Comparison of ENCODE assay signal across 22 mouse cellular contexts in genomic region chr14:17983839-17984238, GRCm38 (mm10).
A peak's percentile ranks its signal among the peaks of the same experiment; 100 is the strongest.
DNase-seq lines count a peak whose midpoint lies in the region; ATAC-seq lines count a peak whose summit lies in the region.
"Had no signal": no experiment of that assay in that cellular context is flagged by ENCODE, and none has a peak within 500 bp of the region (broad histone marks: within the 10 kb centered on the region; RNA-seq: fewer than 3 reads in every experiment).

No protein-coding gene starts in this region.

- H3K36me3 ChIP-seq in embryonic facial prominence, embryonic 14.5 days (ENCODE audit: control insufficient read depth, insufficient read depth, low read length): no peaks in the 10 kb centered on the region
- no peaks in the 10 kb centered on the region for H3K36me3 ChIP-seq in embryonic facial prominence, embryonic 10.5 days (replicated peaks)
- H3K36me3 ChIP-seq in midbrain, embryonic 15.5 days (replicated peaks): no peaks in the 10 kb centered on the region
- no peaks in the 10 kb centered on the region for H3K36me3 ChIP-seq in midbrain, embryonic 13.5 days
- H3K36me3 ChIP-seq: embryonic facial prominence, embryonic 15.5 days; hindbrain, embryonic 12.5 days; hindbrain, embryonic 15.5 days had no signal

- H3K9me3 ChIP-seq in embryonic facial prominence, embryonic 14.5 days (ENCODE audit: control insufficient read depth, low read length): no peaks in the 10 kb centered on the region
- H3K9me3 ChIP-seq in embryonic facial prominence, embryonic 10.5 days: no peaks in the 10 kb centered on the region
- no peaks in the 10 kb centered on the region for H3K9me3 ChIP-seq in midbrain, embryonic 15.5 days
- H3K9me3 ChIP-seq in midbrain, embryonic 13.5 days: no peaks in the 10 kb centered on the region
- H3K9me3 ChIP-seq: embryonic facial prominence, embryonic 15.5 days; hindbrain, embryonic 12.5 days; hindbrain, embryonic 15.5 days had no signal

- H3K27ac ChIP-seq in embryonic facial prominence, embryonic 14.5 days (replicated peaks; ENCODE audit: low read depth, low read length): no peak overlapping the region
- no peak overlapping the region for H3K27ac ChIP-seq in embryonic facial prominence, embryonic 10.5 days (replicated peaks)
- H3K27ac ChIP-seq in midbrain, embryonic 15.5 days: no peak overlapping the region
- no peak overlapping the region for H3K27ac ChIP-seq in midbrain, embryonic 13.5 days
- H3K27ac ChIP-seq: embryonic facial prominence, embryonic 15.5 days; gastrocnemius, adult 2 months; hindbrain, embryonic 12.5 days; hindbrain, embryonic 15.5 days had no signal

- H3K27me3 ChIP-seq in embryonic facial prominence, embryonic 14.5 days (replicated peaks; ENCODE audit: control insufficient read depth, insufficient read depth, low read length): no peaks in the 10 kb centered on the region
- H3K27me3 ChIP-seq in embryonic facial prominence, embryonic 10.5 days (replicated peaks; ENCODE audit: low read depth, poor library complexity, severe bottlenecking): no peaks in the 10 kb centered on the region
- no peaks in the 10 kb centered on the region for H3K27me3 ChIP-seq in midbrain, embryonic 15.5 days (replicated peaks)
- H3K27me3 ChIP-seq in midbrain, embryonic 13.5 days: no peaks in the 10 kb centered on the region
- H3K27me3 ChIP-seq: embryonic facial prominence, embryonic 15.5 days; hindbrain, embryonic 12.5 days; hindbrain, embryonic 15.5 days had no signal

- no peaks in the 10 kb centered on the region for H3K4me1 ChIP-seq in embryonic facial prominence, embryonic 14.5 days (ENCODE audit: control insufficient read depth, insufficient read depth, low read length)
- H3K4me1 ChIP-seq in embryonic facial prominence, embryonic 10.5 days: no peaks in the 10 kb centered on the region
- H3K4me1 ChIP-seq in midbrain, embryonic 15.5 days: no peaks in the 10 kb centered on the region
- H3K4me1 ChIP-seq in midbrain, embryonic 13.5 days (replicated peaks): 0 out of 2 replicates have a peak, but pooled peaks cover 3% of the 10 kb centered on the region
- H3K4me1 ChIP-seq: embryonic facial prominence, embryonic 15.5 days; hindbrain, embryonic 12.5 days; hindbrain, embryonic 15.5 days had no signal

- WGBS in embryonic facial prominence, embryonic 14.5 days: 52% methylated on average over 6 of the region's 6 CpGs
- 83% methylated on average over 6 of the region's 6 CpGs for WGBS in embryonic facial prominence, embryonic 10.5 days
- 69% methylated on average over 6 of the region's 6 CpGs for WGBS in midbrain, embryonic 15.5 days
- 64% methylated on average over 6 of the region's 6 CpGs for WGBS in midbrain, embryonic 13.5 days

- H3K4me2 ChIP-seq in embryonic facial prominence, embryonic 14.5 days (ENCODE audit: low read depth, low read length): no peak overlapping the region
- no peak overlapping the region for H3K4me2 ChIP-seq in midbrain, embryonic 15.5 days
- no peak overlapping the region for H3K4me2 ChIP-seq in midbrain, embryonic 13.5 days (replicated peaks)
- H3K4me2 ChIP-seq: embryonic facial prominence, embryonic 15.5 days; heart, embryonic 11.5 days; hindbrain, embryonic 12.5 days; hindbrain, embryonic 15.5 days had no signal

- H3K9ac ChIP-seq in embryonic facial prominence, embryonic 14.5 days (ENCODE audit: low read depth, low read length): no peak overlapping the region
- no peak overlapping the region for H3K9ac ChIP-seq in midbrain, embryonic 15.5 days
- H3K9ac ChIP-seq in midbrain, embryonic 13.5 days (replicated peaks): no peak overlapping the region
- H3K9ac ChIP-seq: embryonic facial prominence, embryonic 15.5 days; forebrain, postnatal 0 days; hindbrain, embryonic 12.5 days; hindbrain, embryonic 15.5 days had no signal

- ATAC-seq in embryonic facial prominence, embryonic 14.5 days (ENCODE audit: low read depth): no peak
- 0 out of 2 replicates have a peak, but pooled peaks have one; percentile 31 for ATAC-seq in midbrain, embryonic 15.5 days (replicated peaks)
- ATAC-seq in midbrain, embryonic 13.5 days: no peak
- ATAC-seq: activated CD4-positive, CD25-positive, alpha-beta regulatory T cell, adult 4 months; forebrain, embryonic 14.5 days; forebrain, postnatal 0 days had no signal

- no peak overlapping the region for H3K4me3 ChIP-seq in embryonic facial prominence, embryonic 14.5 days (ENCODE audit: low read depth, low read length)
- H3K4me3 ChIP-seq in embryonic facial prominence, embryonic 10.5 days: no peak overlapping the region
- H3K4me3 ChIP-seq in midbrain, embryonic 15.5 days: no peak overlapping the region
- H3K4me3 ChIP-seq in midbrain, embryonic 13.5 days (replicated peaks): no peak overlapping the region
- H3K4me3 ChIP-seq: embryonic facial prominence, embryonic 15.5 days; gastrocnemius, adult 2 months; hindbrain, embryonic 12.5 days; hindbrain, embryonic 15.5 days had no signal

- peak; percentile 12 for DNase-seq in embryonic facial prominence, embryonic 14.5 days (ENCODE audit: low spot score)
- DNase-seq in embryonic facial prominence, embryonic 10.5 days (ENCODE audit: low spot score): no peak
- DNase-seq in mesoderm, embryonic 11.5 days (ENCODE audit: low read depth, low spot score): peak; percentile 10
- DNase-seq in right cerebral cortex, postnatal 25 days: no peak
- DNase-seq in thymus, postnatal 4 days: no peak
- DNase-seq: adrenal gland, adult 8-10 months; adrenal gland, postnatal 25 days; B cell, adult 2 months; cerebellum, adult 18-20 months; cerebellum, adult 9-10 months; cerebellum, postnatal 14 days; forebrain, postnatal 0 days; gastrocnemius, adult 2 months; gastrocnemius, postnatal 14 days had no signal

Comparison
In these comparisons a context has a peak if more than half of its experiments do, and no peak if none do; other contexts are left out.
1. DNase-seq: peak in embryonic facial prominence, embryonic 14.5 days (single experiment) and mesoderm, embryonic 11.5 days (single experiment); none in embryonic facial prominence, embryonic 10.5 days (single experiment), right cerebral cortex, postnatal 25 days (single experiment) and thymus, postnatal 4 days (single experiment).